Mouse (Mus musculus) midbrain, embryonic 16.5 days (tissue): Measurements from ENCODE around the gene Agbl3. TPM values are rescaled to one million over a fixed set of nuclear protein-coding genes. Genes with fewer than 3 reads are reported as not detected.
A peak's percentile ranks its signal among the peaks of the same experiment; 100 is the strongest.

Experiments used
- ATAC-seq: fragments of 200-750 bp; cut with Nextera tagmentation; 2 replicates; pipeline ENCODE4 v1.8.0; 2017; ENCODE audit warnings: moderate TSS enrichment
- H3K27ac ChIP-seq: fragments of 300-500 bp; sonication (generic); 2 replicates; pipeline ENCODE4 v1.5.1; 2014; ENCODE audit warnings: mild to moderate bottlenecking, low read length, mixed read lengths
- H3K27me3 ChIP-seq: fragments of 300-500 bp; sonication (generic); 2 replicates; pipeline ENCODE4 v1.6.1; 2014; ENCODE audit warnings: low read depth, low read length, mixed read lengths; ENCODE audit not compliant: control insufficient read depth, insufficient read depth
- H3K36me3 ChIP-seq: fragments of 300-500 bp; sonication (generic); 2 replicates; pipeline ENCODE4 v1.6.1; 2014; ENCODE audit warnings: mild to moderate bottlenecking, low read length, moderate library complexity, mixed read lengths; ENCODE audit not compliant: control insufficient read depth, insufficient read depth
- H3K4me1 ChIP-seq: fragments of 300-500 bp; sonication (generic); 2 replicates; pipeline ENCODE4 v1.6.1; 2014; ENCODE audit warnings: mild to moderate bottlenecking, low read length, mixed read lengths; ENCODE audit not compliant: control insufficient read depth, insufficient read depth
- H3K4me2 ChIP-seq: fragments of 300-500 bp; sonication (generic); 2 replicates; pipeline ENCODE4 v1.6.1; 2014; ENCODE audit warnings: mild to moderate bottlenecking, low read length, mixed read lengths
- H3K4me3 ChIP-seq: fragments of 300-500 bp; sonication (generic); 2 replicates; pipeline ENCODE4 v1.5.1; 2014; ENCODE audit warnings: low read depth, mild to moderate bottlenecking, low read length, moderate library complexity, mixed read lengths
- H3K9ac ChIP-seq: fragments of 300-500 bp; sonication (generic); 2 replicates; pipeline ENCODE4 v1.6.1; 2014; ENCODE audit warnings: low read depth, low read length, mixed read lengths
- H3K9me3 ChIP-seq: fragments of 300-500 bp; sonication (generic); replicated peaks from 2 replicates; pipeline ENCODE4 v1.6.1; 2014; ENCODE audit warnings: mild to moderate bottlenecking, low read length, mixed read lengths; ENCODE audit not compliant: control insufficient read depth, poor library complexity, severe bottlenecking
- WGBS: fragments of 180-500 bp; shearing (Covaris S2); extraction: QIAGEN DNeasy Blood & Tissue Kit; methylation state at CpG from one replicate; pipeline ENCODE4 v1.1.7; 2014; 5-methylcytosine and 5-hydroxymethylcytosine counted together
- polyA plus RNA-seq: library from polyadenylated mRNA; unstranded; fragments of >200 nt; fragmentation: Nextera tagmentation; extraction: Ambion mirVana; gene quantifications from 2 replicates; pipeline ENCODE4 v1.2.1, GENCODE M21; 2015

Gene Agbl3
- polyA plus RNA-seq, 1 experiment from 2014 or later = 15.2 TPM

- Histone ChIP-seq H3K4me3 (no peak overlapping the region), H3K9me3 (no peaks in the 10 kb centered on the region), H3K36me3 (peaks cover 2% of the 10 kb centered on the region; the same call in 1 of the 2 replicates), H3K4me2 (no peak overlapping the region), H3K27me3 (no peaks in the 10 kb centered on the region), H3K4me1 (no peaks in the 10 kb centered on the region), H3K27ac (no peak overlapping the region), H3K9ac (no peak overlapping the region)
- WGBS = 84% methylated on average over 7 of the region's 7 CpGs
- no peak for ATAC-seq
These were observed 29.6 kb upstream of the Agbl3 start for GRCm38 (mm10) chr6:34750487-34751120.

DNA sequence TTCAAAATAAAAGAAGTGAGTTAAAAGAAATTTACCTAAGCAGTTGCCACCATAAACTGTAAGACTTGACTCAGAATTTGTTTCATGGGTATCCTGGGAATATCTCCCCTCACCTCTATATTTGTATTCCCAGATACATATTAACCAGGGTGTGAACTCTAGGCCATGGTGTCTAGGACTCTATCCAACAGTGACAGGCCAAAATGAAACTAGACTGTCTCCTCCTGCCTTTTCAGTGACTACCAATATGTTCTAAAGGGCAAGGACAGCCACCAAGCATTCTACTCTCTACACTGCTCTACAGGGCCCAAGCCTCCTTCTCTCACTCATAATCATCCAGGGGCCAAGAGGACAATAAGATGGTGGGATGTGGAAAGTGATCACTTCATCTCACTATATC, 28.6 kb upstream of the Agbl3 start:
- H3K4me3 ChIP-seq = no peak overlapping the region
- H3K27ac ChIP-seq = no peak overlapping the region
- H3K9me3 ChIP-seq = no peaks in the 10 kb centered on the region
- H3K36me3 ChIP-seq = peaks cover 3% of the 10 kb centered on the region; the same call in 1 of the 2 replicates
- no peaks in the 10 kb centered on the region for H3K27me3 ChIP-seq
- H3K4me2 ChIP-seq = no peak overlapping the region
- no peak overlapping the region for H3K9ac ChIP-seq
- no peaks in the 10 kb centered on the region for H3K4me1 ChIP-seq
- ATAC-seq = no peak

- 28% methylated on average over 5 of the region's 5 CpGs for WGBS
- Histone ChIP-seq H3K4me3 (no peak overlapping the region), H3K27me3 (no peaks in the 10 kb centered on the region), H3K9me3 (no peaks in the 10 kb centered on the region), H3K36me3 (peaks cover 5% of the 10 kb centered on the region), H3K27ac (no peak overlapping the region), H3K4me2 (no peak overlapping the region), H3K9ac (no peak overlapping the region), H3K4me1 (no peaks in the 10 kb centered on the region)
- ATAC-seq = peak; percentile 83; the same call in 1 of the 2 replicates
These were observed 25.8 kb upstream of the Agbl3 start for GRCm38 (mm10) chr6:34754448-34754847.

DNA sequence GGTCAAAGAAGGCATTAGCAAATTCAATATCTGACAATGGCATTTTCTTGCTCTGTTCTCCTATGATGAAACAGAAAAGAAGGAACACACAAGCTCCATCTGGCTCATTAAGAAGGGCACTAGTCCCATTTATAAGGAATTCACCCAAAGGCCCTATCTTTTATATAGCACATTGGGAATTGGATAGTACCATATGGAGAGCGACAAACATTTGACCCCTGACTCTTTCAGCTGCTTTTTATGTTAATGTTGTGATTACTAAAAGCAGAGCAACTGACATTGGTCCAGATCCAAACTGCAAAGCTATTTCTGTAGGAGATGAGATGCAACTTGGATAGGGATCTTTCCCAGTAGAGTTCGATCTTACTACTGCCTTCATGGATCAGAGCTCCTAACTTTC, 21.9 kb upstream of the Agbl3 start:
- H3K27ac ChIP-seq = no peak overlapping the region
- no peak overlapping the region for H3K9ac ChIP-seq
- 82% methylated on average over 2 of the region's 2 CpGs for WGBS
- no peak for ATAC-seq
- H3K36me3 ChIP-seq = peaks cover 5% of the 10 kb centered on the region
- H3K4me2 ChIP-seq = no peak overlapping the region
- H3K4me3 ChIP-seq = no peak overlapping the region
- H3K4me1 ChIP-seq = no peaks in the 10 kb centered on the region
- H3K27me3 ChIP-seq = no peaks in the 10 kb centered on the region
- no peaks in the 10 kb centered on the region for H3K9me3 ChIP-seq

DNA sequence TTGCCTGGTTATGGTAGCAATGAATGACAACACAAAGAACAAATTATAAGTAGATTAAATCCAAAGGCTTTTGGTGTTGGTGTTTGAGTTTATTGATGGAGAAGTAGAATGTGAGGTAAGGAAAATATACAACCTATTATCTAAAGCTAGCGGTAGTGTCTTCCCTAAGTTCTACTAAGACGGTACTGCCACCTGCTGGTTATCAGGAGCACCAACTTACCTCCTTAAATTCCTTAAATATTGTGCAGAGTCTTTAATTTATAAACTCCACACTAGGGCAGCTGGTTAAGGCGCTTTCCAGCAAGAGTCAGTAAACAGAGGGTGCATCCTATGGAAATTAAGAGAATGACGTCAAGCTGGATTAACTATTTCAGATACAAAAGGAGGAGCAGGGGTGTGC, 20.2 kb upstream of the Agbl3 start:
- H3K36me3 ChIP-seq = peaks cover 5% of the 10 kb centered on the region
- no peaks in the 10 kb centered on the region for H3K9me3 ChIP-seq
- 46% methylated on average over 4 of the region's 4 CpGs for WGBS
- no peak overlapping the region for H3K4me3 ChIP-seq
- no peak overlapping the region for H3K9ac ChIP-seq
- H3K4me1 ChIP-seq = no peaks in the 10 kb centered on the region
- H3K27ac ChIP-seq = no peak overlapping the region
- H3K4me2 ChIP-seq = no peak overlapping the region
- no peak for ATAC-seq
- no peaks in the 10 kb centered on the region for H3K27me3 ChIP-seq

DNA sequence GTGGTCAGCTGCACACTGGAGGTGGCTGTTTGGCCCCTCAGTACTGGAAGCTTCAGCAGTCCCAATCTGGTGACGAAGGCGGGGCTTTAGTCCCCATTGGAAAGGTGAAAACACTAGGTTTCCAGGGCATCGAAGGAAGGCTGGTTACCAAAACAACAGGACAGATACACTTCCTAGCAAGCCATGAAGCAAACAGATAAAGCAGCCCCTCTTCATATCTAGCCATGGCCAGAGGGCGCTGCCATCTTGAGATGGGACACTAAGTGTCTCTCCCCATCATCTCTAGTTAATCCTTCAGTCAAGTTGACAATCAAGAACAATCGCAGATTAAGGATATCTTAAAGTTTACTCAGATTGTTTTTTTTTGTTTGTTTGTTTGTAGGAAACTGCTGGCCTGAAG, 14.5 kb upstream of the Agbl3 start:
- no peak overlapping the region for H3K4me3 ChIP-seq
- 94% methylated on average over 5 of the region's 5 CpGs for WGBS
- H3K9ac ChIP-seq = no peak overlapping the region
- no peaks in the 10 kb centered on the region for H3K27me3 ChIP-seq
- H3K9me3 ChIP-seq = no peaks in the 10 kb centered on the region
- H3K4me1 ChIP-seq = no peaks in the 10 kb centered on the region
- no peak for ATAC-seq
- no peaks in the 10 kb centered on the region; the same call in 1 of the 2 replicates for H3K36me3 ChIP-seq
- H3K27ac ChIP-seq = no peak overlapping the region
- H3K4me2 ChIP-seq = no peak overlapping the region

DNA sequence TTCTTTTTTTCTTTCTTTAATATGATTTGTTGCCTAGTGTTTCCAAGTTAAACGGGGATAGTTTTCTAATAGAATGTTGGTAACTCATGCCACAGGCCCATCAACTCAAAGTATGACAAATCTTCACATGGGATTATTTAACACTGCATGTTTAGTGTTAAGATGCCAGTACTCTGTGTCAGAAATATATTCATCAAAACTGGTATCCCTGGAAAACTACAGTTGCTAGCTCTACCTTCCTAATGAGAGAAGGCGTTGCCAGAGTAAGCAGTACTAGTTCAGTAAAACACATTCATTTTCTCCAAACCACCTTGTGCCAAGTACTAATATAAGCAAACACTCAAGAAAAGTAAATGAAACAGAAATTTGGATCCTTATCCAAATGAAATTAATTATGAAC, 10.2 kb upstream of the Agbl3 start:
- H3K36me3 ChIP-seq = peaks cover 2% of the 10 kb centered on the region; the same call in 1 of the 2 replicates
- no peaks in the 10 kb centered on the region for H3K4me1 ChIP-seq
- no peak overlapping the region for H3K27ac ChIP-seq
- H3K4me2 ChIP-seq = no peak overlapping the region
- H3K9ac ChIP-seq = no peak overlapping the region
- H3K27me3 ChIP-seq = no peaks in the 10 kb centered on the region
- 93% methylated on average over 2 of the region's 2 CpGs for WGBS
- no peak for ATAC-seq
- H3K9me3 ChIP-seq = no peaks in the 10 kb centered on the region
- H3K4me3 ChIP-seq = no peak overlapping the region

- Histone ChIP-seq H3K9me3 (no peaks in the 10 kb centered on the region), H3K36me3 (peaks cover 2% of the 10 kb centered on the region; the same call in 1 of the 2 replicates), H3K4me3 (no peak overlapping the region), H3K27ac (no peak overlapping the region), H3K27me3 (no peaks in the 10 kb centered on the region), H3K4me1 (no peaks in the 10 kb centered on the region), H3K9ac (no peak overlapping the region), H3K4me2 (no peak overlapping the region)
- 93% methylated on average over 6 of the region's 6 CpGs for WGBS
- ATAC-seq = no peak
These were observed 9.7 kb upstream of the Agbl3 start for GRCm38 (mm10) chr6:34770491-34770890.

DNA sequence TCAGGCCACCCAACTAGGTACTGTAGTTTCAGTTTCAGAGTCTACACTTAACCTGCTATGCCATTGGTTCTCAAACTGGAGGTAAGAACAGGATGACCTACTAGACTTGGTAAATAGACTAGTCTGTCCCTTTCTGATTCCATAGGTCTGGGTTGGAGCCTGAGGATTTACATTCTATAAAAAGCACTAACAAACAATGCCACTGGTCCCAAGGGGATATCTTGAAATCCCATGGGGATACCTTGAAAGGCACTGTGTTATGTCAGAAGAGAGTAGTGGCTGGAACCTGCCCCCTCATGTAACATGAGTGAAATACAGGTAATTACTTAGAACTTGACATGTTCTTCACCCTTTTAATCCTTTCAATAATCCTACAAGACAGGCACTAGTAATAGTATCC, 3.8 kb upstream of the Agbl3 start:
- no peak overlapping the region for H3K4me3 ChIP-seq
- no peak overlapping the region for H3K4me2 ChIP-seq
- no peak overlapping the region for H3K27ac ChIP-seq
- peaks cover 2% of the 10 kb centered on the region; the same call in 1 of the 2 replicates for H3K36me3 ChIP-seq
- no peak overlapping the region for H3K9ac ChIP-seq
- 0 out of 2 replicates have a peak, but pooled peaks cover 2% of the 10 kb centered on the region for H3K4me1 ChIP-seq
- H3K9me3 ChIP-seq = no peaks in the 10 kb centered on the region
- H3K27me3 ChIP-seq = no peaks in the 10 kb centered on the region
- no peak for ATAC-seq
